Mouse (Mus musculus) intestine, embryonic 14.5 days (tissue): ENCODE results near the gene S100a16. TPM values are rescaled to one million over a fixed set of nuclear protein-coding genes. Genes with fewer than 3 reads are reported as not detected.

Experiments used
- ATAC-seq: fragments of 200-750 bp; cut with Nextera tagmentation; replicated peaks from 2 replicates; pipeline ENCODE4 v1.8.0; 2017; ENCODE audit warnings: low read depth, moderate number of reproducible peaks, moderate TSS enrichment, moderate library complexity; ENCODE audit not compliant: low FRiP score, low TSS enrichment
- DNase-seq: peaks from one replicate; pipeline ENCODE4 v3.0.0-alpha.2; 2018; ENCODE audit warnings: low spot score
- H3K27ac ChIP-seq: fragments of 300-500 bp; sonication (generic); 2 replicates; pipeline ENCODE4 v1.5.1; 2014; ENCODE audit warnings: low read depth, mild to moderate bottlenecking, control low read depth
- H3K27me3 ChIP-seq: fragments of 300-500 bp; sonication (generic); replicated peaks from 2 replicates; pipeline ENCODE4 v1.6.1; 2014; ENCODE audit warnings: low read length, control low read depth; ENCODE audit not compliant: control insufficient read depth, insufficient read depth
- H3K36me3 ChIP-seq: fragments of 300-500 bp; sonication (generic); 2 replicates; pipeline ENCODE4 v1.6.1; 2014; ENCODE audit warnings: low read length, control low read depth; ENCODE audit not compliant: control insufficient read depth, insufficient read depth
- H3K4me1 ChIP-seq: fragments of 300-500 bp; sonication (generic); replicated peaks from 2 replicates; pipeline ENCODE4 v1.6.1; 2014; ENCODE audit warnings: low read length, control low read depth, mixed read lengths; ENCODE audit not compliant: control insufficient read depth, insufficient read depth
- H3K4me2 ChIP-seq: fragments of 300-500 bp; sonication (generic); 2 replicates; pipeline ENCODE4 v1.6.1; 2014; ENCODE audit warnings: low read length
- H3K4me3 ChIP-seq: fragments of 300-500 bp; sonication (generic); 2 replicates; pipeline ENCODE4 v1.5.1; 2014; ENCODE audit warnings: low read depth, low read length, control low read depth, mixed read lengths
- H3K9ac ChIP-seq: fragments of 300-500 bp; sonication (generic); 2 replicates; pipeline ENCODE4 v1.6.1; 2014; ENCODE audit warnings: mild to moderate bottlenecking, low read length
- H3K9me3 ChIP-seq: fragments of 300-500 bp; sonication (generic); 2 replicates; pipeline ENCODE4 v1.6.1; 2016; ENCODE audit warnings: low read length, control low read depth; ENCODE audit not compliant: control insufficient read depth
- WGBS: fragments of 180-500 bp; shearing (Covaris S2); extraction: QIAGEN DNeasy Blood & Tissue Kit; methylation state at CpG from one replicate; pipeline ENCODE4 v1.1.7; 2014; 5-methylcytosine and 5-hydroxymethylcytosine counted together
- polyA plus RNA-seq: library from polyadenylated mRNA; unstranded; fragments of >200 nt; fragmentation: Nextera tagmentation; extraction: Ambion mirVana; gene quantifications from 2 replicates; pipeline ENCODE4 v1.2.1, GENCODE M21; 2014

The S100a16 gene
- polyA plus RNA-seq, 1 experiment from 2014 or later = 121 TPM

DNA sequence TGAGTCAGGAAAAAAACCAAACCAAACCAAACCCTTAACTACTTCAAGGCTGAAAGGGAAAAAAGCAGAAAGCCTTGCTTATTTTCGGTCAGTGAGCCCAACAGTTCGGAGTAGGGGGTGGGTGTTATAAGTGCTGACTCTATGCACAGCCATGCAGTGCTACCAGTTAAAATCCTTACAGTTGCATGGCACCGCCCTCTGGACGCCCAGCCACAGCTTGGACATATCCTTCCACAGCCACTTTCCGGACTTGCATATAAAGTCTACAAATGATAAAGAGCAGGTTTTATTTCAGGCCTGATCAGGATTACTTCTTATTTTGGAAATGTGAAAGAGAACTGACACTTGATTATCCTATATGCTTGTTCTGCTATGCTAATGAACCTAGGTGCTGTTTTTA lies 31.8 kb upstream of the S100a16 start:
- Histone ChIP-seq H3K4me1 (peaks cover 12% of the 10 kb centered on the region), H3K36me3 (peaks cover 75% of the 10 kb centered on the region), H3K27me3 (no peaks in the 10 kb centered on the region), H3K9ac (no peak overlapping the region), H3K4me3 (no peak overlapping the region), H3K4me2 (no peak overlapping the region), H3K27ac (no peak overlapping the region), H3K9me3 (no peaks in the 10 kb centered on the region)
- ATAC-seq (no peak), DNase-seq (no peak)
- 90% methylated on average over 5 of the region's 5 CpGs for WGBS

DNA sequence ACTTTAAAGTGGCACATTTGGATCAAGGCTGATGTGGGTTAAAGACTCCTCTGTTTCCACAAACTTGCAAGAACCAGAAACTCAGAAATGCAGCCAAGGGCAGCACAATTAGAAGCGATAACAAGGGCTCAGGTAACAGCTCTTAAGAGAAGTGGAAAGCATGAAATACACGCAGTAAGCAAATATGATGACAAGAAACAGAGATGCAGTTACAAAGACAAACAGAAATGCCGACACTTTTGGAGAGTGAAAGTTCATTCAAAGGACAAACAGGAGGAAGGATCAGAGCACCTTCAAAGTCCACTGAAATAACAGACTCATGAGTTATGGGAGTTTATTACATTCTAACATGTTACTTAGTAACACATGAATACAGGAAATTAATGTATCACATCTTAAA lies 30.7 kb upstream of the S100a16 start:
- 69% methylated on average over 3 of the region's 3 CpGs for WGBS
- no peak for ATAC-seq
- H3K36me3 ChIP-seq = peaks cover 66% of the 10 kb centered on the region

DNA sequence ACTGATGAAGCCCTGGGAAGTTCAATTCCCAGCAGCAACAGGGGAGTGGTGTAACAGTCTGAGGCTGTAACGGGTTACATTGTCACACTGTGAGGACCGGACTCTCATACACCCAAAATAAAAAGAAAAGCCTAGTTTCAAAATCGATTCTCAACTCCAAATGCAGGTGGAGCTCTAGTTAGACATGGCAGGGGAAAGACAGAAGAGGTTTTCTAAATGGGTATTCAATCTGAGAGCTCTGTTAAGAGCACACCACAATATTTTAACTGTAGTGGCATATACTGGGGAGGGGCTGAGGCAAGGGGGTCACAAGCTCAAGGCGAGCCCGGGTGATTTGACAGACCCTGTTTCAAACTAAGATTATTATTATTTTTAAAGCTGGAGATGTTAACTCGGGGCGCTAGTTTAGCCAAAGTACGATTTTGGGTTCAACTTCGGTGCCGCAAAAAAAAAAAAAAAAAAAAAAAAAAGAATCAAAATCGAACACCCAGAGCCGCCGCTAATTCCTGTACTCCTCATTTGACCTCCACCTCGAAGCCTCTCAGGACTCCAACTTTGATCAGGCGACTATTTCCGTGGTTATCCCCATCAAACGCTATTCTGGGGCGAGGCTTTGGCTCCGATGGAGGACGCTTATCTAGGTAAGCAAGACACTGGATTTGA lies 28.6 kb upstream of the S100a16 start:
- DNase-seq (no peak), ATAC-seq (no peak; the same call in 1 of the 2 replicates)
- H3K4me3 ChIP-seq = peak overlapping the region; percentile 96
- peaks cover 45% of the 10 kb centered on the region for H3K36me3 ChIP-seq
- no peaks in the 10 kb centered on the region for H3K9me3 ChIP-seq
- peak overlapping the region; percentile 98 for H3K9ac ChIP-seq
- 4% methylated on average over 20 of the region's 20 CpGs for WGBS
- peak overlapping the region; percentile 60 for H3K4me2 ChIP-seq
- H3K4me1 ChIP-seq = peaks cover 12% of the 10 kb centered on the region
- H3K27me3 ChIP-seq = no peaks in the 10 kb centered on the region
- peak overlapping the region; percentile 95; the same call in 1 of the 2 replicates for H3K27ac ChIP-seq

More for the DNA sequence above, 30.7 kb upstream of the S100a16 start:
- no peak overlapping the region for H3K9ac ChIP-seq
- no peak overlapping the region for H3K27ac ChIP-seq
- no peak overlapping the region for H3K4me3 ChIP-seq
- no peak for DNase-seq
- no peaks in the 10 kb centered on the region for H3K9me3 ChIP-seq
- peaks cover 12% of the 10 kb centered on the region for H3K4me1 ChIP-seq
- H3K27me3 ChIP-seq = no peaks in the 10 kb centered on the region
- H3K4me2 ChIP-seq = no peak overlapping the region

DNA sequence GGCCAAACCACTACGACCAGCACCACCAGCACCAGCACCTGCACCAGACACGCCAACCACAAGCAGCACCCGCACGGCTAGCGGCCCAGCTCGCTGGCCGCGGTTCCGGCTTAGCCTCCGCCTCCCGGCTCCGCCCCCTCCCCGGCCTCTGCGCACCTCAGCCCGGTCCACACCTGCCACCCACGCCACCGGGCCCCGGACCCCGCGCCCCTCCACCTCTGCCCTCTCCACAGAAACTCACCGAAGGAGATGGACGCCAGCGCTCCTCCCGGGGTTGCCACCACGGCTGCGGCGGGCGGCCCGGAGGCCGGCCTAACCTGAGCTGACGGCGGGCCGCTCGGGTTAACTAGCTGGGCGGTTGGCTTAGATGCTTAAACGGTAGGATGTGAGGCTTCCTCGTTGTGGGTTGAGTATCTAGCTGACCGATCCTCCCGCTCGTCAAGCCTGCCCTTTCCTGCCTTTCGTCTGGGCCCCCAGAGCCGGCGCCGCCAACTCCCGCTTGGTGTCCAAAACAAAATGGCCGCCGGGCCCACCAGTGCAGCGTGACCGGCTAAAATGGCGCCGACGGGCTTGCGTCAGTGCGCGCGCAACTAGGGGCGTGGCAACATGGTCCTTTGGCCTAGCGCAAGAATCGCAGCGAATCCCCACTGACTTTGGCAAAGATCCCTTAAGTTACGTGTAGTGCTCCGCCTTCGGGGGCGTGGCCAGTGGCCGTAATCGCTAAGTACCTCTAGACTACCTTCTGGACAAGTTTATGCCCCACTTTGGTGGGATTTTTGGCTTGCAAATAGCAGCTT lies 27.9 kb upstream of the S100a16 start, which contains the start of gene Chtop:
TSS of gene Chtop (minus strand) at position 549 of the 797 bp plus-strand sequence.
- Histone ChIP-seq H3K4me2 (peak within 1 kb of the TSS; percentile 60), H3K36me3 (peaks cover 38% of the 10 kb centered on the region), H3K4me3 (peak within 1 kb of the TSS; percentile 96), H3K9me3 (no peaks in the 10 kb centered on the region), H3K4me1 (peaks cover 12% of the 10 kb centered on the region), H3K27ac (peak within 1 kb of the TSS; percentile 95), H3K9ac (peak within 1 kb of the TSS; percentile 98), H3K27me3 (no peaks in the 10 kb centered on the region)
- WGBS = under 1% methylated on average over 63 of the region's 66 CpGs
- ATAC-seq (peak; percentile 92), DNase-seq (peak; percentile 99)

- Histone ChIP-seq H3K4me1 (peaks cover 12% of the 10 kb centered on the region), H3K27me3 (no peaks in the 10 kb centered on the region), H3K4me2 (peak overlapping the region; percentile 51), H3K27ac (0 out of 2 replicates have a peak overlapping the region, but pooled peaks have one; percentile 29), H3K36me3 (peaks cover 32% of the 10 kb centered on the region), H3K4me3 (peak overlapping the region; percentile 96), H3K9me3 (no peaks in the 10 kb centered on the region), H3K9ac (no peak overlapping the region)
- DNase-seq = no peak
- ATAC-seq = no peak
- 31% methylated on average over 2 of the region's 2 CpGs for WGBS
Observed at GRCm38 (mm10) chr3:90509747-90510123, 27.3 kb upstream of the S100a16 start.

- H3K27me3 ChIP-seq = no peaks in the 10 kb centered on the region
- WGBS = 81% methylated on average over 5 of the region's 5 CpGs
Observed at GRCm38 (mm10) chr3:90512276-90512675, 24.8 kb upstream of the S100a16 start.

GRCm38 (mm10) chr3:90512948-90513642 lies 24.0 kb upstream of the S100a16 start:
- H3K9ac ChIP-seq = no peak overlapping the region
- 0 out of 2 replicates have a peak, but pooled peaks cover 2% of the 10 kb centered on the region for H3K36me3 ChIP-seq
- peaks cover 9% of the 10 kb centered on the region; the same call in 1 of the 2 replicates for H3K4me1 ChIP-seq
- H3K4me2 ChIP-seq = peak overlapping the region; percentile 92; the same call in 1 of the 2 replicates
- no peaks in the 10 kb centered on the region for H3K9me3 ChIP-seq
- no peak overlapping the region for H3K27ac ChIP-seq
- ATAC-seq (no peak), DNase-seq (no peak)
- WGBS = 73% methylated on average over 9 of the region's 9 CpGs
- no peaks in the 10 kb centered on the region for H3K27me3 ChIP-seq
- no peak overlapping the region for H3K4me3 ChIP-seq

More at GRCm38 (mm10) chr3:90512276-90512675, 24.8 kb upstream of the S100a16 start:
- DNase-seq (no peak), ATAC-seq (no peak)
- Histone ChIP-seq H3K9ac (no peak overlapping the region), H3K4me3 (no peak overlapping the region), H3K36me3 (peaks cover 7% of the 10 kb centered on the region), H3K27ac (no peak overlapping the region), H3K4me2 (no peak overlapping the region), H3K4me1 (peaks cover 17% of the 10 kb centered on the region), H3K9me3 (no peaks in the 10 kb centered on the region)
